Mouse (Mus musculus) small intestine, adult 2 months (tissue): ENCODE results near the gene Cdc42ep4. TPM values are rescaled to one million over a fixed set of nuclear protein-coding genes. Genes with fewer than 3 reads are reported as not detected.

ENCODE experiments used
- H3K27ac ChIP-seq: fragments of 200-500 bp; 2 replicates; pipeline ENCODE4 v1.5.1; 2012; ENCODE audit warnings: low read depth, low read length, control low read depth, inconsistent platforms; ENCODE audit not compliant: insufficient read depth
- H3K27me3 ChIP-seq: fragments of 200-500 bp; 2 replicates; pipeline ENCODE4 v1.6.1; 2012; ENCODE audit warnings: mild to moderate bottlenecking, moderate library complexity, low read length, inconsistent platforms; ENCODE audit not compliant: control insufficient read depth, insufficient read depth
- H3K36me3 ChIP-seq: fragments of 200-500 bp; 2 replicates; pipeline ENCODE4 v1.6.1; 2012; ENCODE audit warnings: mild to moderate bottlenecking, low read length, control low read depth, inconsistent platforms; ENCODE audit not compliant: control insufficient read depth, insufficient read depth
- H3K4me1 ChIP-seq: fragments of 200-500 bp; 2 replicates; pipeline ENCODE4 v1.6.1; 2012; ENCODE audit warnings: low read length, inconsistent platforms, mixed read lengths; ENCODE audit not compliant: control insufficient read depth, insufficient read depth, insufficient read length
- H3K4me3 ChIP-seq: fragments of 200-500 bp; 2 replicates; pipeline ENCODE4 v1.5.1; 2012; ENCODE audit warnings: low read depth, mild to moderate bottlenecking, control low read depth, inconsistent platforms, low read length, moderate library complexity
- CTCF ChIP-seq: fragments of 200-500 bp; IDR thresholded peaks from 2 replicates; pipeline ENCODE4 v1.5.1; 2012; ENCODE audit warnings: low read depth, mild to moderate bottlenecking, control low read depth, inconsistent platforms, low read length, moderate library complexity, mixed read lengths; ENCODE audit not compliant: insufficient replicate concordance, insufficient read length; ENCODE audit errors: extremely low read depth
- POLR2A ChIP-seq: fragments of 200-500 bp; IDR thresholded peaks from 2 replicates; pipeline ENCODE4 v1.6.1; 2012; ENCODE audit warnings: low read depth, mild to moderate bottlenecking, control low read depth, inconsistent platforms, low read length, moderate library complexity
- WGBS: fragments of 180-500 bp; shearing (Covaris S2); methylation state at CpG from one replicate; pipeline ENCODE4 v1.1.7; 2018; 5-methylcytosine and 5-hydroxymethylcytosine counted together
- polyA plus RNA-seq: library from polyadenylated mRNA; depleted of rRNA; stranded (reverse); fragments of >200 nt; gene quantifications from 2 replicates; pipeline ENCODE4 v1.2.3, GENCODE M21; 2012

Gene Cdc42ep4
- polyA plus RNA-seq, 1 experiment, result 41.4 TPM

DNA sequence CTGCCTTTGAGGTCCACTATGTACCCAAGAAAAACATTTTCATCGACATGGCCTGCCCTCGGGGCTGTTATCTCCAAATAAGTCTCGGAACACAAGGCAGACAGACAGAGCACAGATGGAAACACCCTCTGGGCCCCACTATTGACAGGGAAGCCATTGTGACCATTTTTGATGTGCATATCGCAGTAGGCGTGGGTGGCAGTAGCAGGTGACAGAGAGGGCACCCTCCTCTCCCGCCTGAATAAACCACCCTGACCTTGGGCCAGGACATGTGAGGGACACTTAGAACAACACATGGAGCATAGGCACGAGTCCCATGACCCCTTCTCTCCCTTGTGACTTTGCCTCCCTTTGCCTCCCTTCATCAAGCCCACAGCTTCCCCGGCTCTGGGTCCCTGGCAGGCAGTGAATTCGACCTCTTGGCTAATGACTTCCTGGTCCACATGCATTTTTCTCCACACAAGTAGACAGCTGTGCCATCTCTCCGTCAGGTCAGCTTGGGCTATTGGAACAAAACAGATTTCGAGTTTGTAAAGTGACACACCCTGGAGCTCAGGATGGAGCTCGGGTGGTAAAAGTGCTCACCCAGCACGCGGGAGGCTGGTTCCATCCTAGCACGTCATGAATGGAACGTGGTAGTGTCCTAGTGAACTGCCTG, 33.8 kb downstream of the Cdc42ep4 start:
- WGBS, result 40% methylated on average over 16 of the region's 16 CpGs
- no peaks in the 10 kb centered on the region for H3K27me3 ChIP-seq
- H3K4me3 ChIP-seq, result no peak overlapping the region

DNA sequence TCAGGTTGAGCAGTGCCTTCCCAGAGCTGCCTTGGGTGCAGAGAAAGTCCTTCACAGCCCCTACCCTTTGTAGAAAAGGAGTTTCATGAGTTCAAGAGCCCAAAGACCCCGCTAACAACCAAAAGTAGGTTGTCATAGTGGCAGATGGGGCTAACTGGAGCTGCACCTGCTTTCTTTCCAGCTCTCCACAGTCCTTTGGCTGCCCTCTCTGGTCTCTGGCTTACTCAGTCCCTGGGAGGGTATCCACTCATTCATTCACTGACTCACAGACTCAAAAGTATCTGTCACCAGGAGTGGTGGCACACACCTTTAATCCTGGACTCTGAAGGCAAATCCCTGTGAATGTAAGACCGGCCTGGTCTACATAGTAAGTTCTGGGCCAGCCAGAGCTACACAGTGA, 35.5 kb downstream of the Cdc42ep4 start:
- no peak overlapping the region for H3K27ac ChIP-seq
- TF ChIP-seq POLR2A (no peak), CTCF (no peak)
- H3K4me1 ChIP-seq, result no peaks in the 10 kb centered on the region
- no peaks in the 10 kb centered on the region for H3K27me3 ChIP-seq
- 96% methylated on average over 2 of the region's 2 CpGs for WGBS
- H3K36me3 ChIP-seq, result no peaks in the 10 kb centered on the region
- no peak overlapping the region for H3K4me3 ChIP-seq

More for the DNA sequence above, 33.8 kb downstream of the Cdc42ep4 start:
- Histone ChIP-seq H3K36me3 (no peaks in the 10 kb centered on the region), H3K27ac (no peak overlapping the region), H3K4me1 (no peaks in the 10 kb centered on the region)
- TF ChIP-seq POLR2A, result no peak
- no peak for TF ChIP-seq CTCF

DNA sequence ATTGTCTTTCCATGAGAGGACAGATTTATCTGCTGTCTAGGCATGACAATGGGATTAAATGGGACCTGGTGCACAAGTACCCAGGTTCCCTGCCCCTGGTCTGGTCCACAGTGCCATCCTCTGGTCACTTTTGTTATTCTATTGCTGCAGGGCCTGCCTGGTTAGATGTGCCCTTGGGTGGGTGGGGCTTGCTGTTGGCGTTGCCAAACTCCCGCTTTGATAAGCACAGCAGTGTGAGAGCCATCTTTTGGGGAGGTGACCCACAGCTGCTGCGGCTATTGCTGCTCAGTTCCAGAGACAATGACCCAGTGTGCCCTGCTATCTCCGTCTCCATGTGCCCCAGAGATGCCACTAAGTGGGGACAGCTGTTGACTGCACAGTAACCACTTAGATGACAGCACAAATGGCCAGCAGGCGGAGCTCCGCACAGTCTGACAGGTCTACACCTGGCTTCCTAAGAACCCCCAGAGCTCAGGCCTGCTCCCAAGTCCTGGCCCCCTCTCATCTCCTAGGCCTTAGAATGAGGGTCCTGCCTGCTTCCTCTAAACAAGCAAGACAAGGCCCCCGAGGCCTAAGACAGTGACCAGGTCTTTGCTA, 36.5 kb downstream of the Cdc42ep4 start:
- Histone ChIP-seq H3K36me3 (no peaks in the 10 kb centered on the region), H3K27ac (no peak overlapping the region), H3K4me3 (no peak overlapping the region), H3K4me1 (peaks cover 7% of the 10 kb centered on the region), H3K27me3 (no peaks in the 10 kb centered on the region)
- WGBS, result 51% methylated on average over 7 of the region's 7 CpGs
- peak; percentile 25; the same call in 1 of the 2 replicates for TF ChIP-seq CTCF
- no peak for TF ChIP-seq POLR2A

DNA sequence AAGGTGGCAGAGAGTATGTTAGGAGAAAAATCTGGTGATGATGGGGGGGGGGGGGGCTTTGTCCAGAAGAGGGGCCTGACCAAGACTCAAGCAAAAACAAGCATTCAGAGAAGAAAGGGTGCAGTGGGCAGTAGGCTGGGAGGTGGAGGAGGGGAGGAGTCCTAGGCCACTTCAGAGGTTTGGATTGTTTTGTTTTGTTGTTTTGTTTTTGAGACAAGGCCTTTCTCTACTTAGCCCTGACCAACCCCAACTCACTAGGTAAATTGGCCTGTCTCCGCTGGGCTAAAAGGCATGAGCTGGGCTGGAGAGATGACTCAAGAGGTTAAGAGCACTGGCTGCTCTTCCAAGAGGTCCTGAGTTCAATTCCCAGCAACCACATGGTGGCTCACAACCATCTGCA, 40.6 kb downstream of the Cdc42ep4 start:
- WGBS, result 86% methylated on average over 1 of the region's 1 CpGs
- no peak for TF ChIP-seq CTCF
- no peak for TF ChIP-seq POLR2A
- H3K4me3 ChIP-seq, result no peak overlapping the region
- peaks cover 7% of the 10 kb centered on the region for H3K4me1 ChIP-seq
- no peaks in the 10 kb centered on the region for H3K27me3 ChIP-seq
- H3K36me3 ChIP-seq, result no peaks in the 10 kb centered on the region
- H3K27ac ChIP-seq, result no peak overlapping the region

DNA sequence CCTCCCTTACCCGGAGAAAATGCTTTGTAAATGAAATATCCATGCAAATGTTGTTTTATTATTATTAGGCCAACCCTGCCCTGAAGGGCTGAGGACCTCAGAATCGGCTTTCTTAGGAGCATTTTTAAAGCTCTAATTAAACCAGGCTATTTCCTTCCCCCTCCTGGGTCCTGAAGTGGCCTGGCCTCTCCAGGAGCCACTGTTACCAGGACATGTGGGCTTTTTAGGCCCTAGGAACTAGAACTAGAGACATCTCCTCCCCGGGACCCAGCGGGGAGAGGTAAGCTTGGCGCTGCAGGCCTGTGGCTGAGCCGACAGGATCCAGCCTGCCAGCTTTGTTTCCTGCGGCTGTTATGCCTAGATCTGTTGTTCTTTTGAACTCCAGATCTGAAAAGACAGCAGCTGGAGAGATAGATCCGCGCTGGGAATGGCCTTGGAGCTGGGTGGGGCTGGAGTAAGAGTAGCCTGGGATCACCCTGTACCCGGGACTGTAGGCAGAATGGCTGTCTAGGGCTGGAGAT, 41.4 kb downstream of the Cdc42ep4 start:
- Histone ChIP-seq H3K27me3 (no peaks in the 10 kb centered on the region), H3K36me3 (no peaks in the 10 kb centered on the region), H3K4me3 (no peak overlapping the region), H3K27ac (no peak overlapping the region), H3K4me1 (peaks cover 7% of the 10 kb centered on the region)
- 12% methylated on average over 10 of the region's 10 CpGs for WGBS
- TF ChIP-seq POLR2A (no peak), CTCF (no peak)

DNA sequence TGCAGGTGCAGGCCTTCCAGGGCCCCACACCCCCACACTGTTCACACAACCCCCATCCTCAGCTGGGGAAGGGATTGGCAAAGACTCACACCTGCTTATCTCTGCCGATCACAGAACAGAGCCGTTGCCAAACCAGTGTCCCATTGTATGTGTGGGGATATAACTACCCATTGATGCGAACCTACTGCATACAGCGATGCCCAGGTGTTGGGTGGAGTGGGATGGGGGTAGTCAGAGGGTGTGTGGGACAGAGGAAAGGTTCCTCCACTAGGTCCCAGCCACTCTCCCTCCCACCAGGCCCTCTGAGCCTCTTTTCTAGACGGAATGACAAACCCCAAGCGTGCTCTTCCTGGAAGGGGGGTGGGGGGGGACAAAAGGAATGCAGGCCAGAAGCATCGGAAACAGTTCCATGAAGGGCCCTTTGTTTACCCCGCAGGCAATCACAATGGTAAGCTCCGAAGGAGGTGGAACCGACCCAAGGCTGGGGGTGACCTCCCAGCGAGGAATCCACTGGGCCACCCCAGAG, 41.9 kb downstream of the Cdc42ep4 start, which contains the start of gene Cpsf4l:
TSS of gene Cpsf4l (minus strand) at position 287 of the 526 bp plus-strand sequence.
- TF ChIP-seq CTCF, result no peak
- Histone ChIP-seq H3K4me3 (no peak within 1 kb of the TSS), H3K4me1 (peaks cover 7% of the 10 kb centered on the region), H3K27me3 (no peaks in the 10 kb centered on the region), H3K27ac (no peak within 1 kb of the TSS), H3K36me3 (no peaks in the 10 kb centered on the region)
- WGBS, result 27% methylated on average over 11 of the region's 11 CpGs

DNA sequence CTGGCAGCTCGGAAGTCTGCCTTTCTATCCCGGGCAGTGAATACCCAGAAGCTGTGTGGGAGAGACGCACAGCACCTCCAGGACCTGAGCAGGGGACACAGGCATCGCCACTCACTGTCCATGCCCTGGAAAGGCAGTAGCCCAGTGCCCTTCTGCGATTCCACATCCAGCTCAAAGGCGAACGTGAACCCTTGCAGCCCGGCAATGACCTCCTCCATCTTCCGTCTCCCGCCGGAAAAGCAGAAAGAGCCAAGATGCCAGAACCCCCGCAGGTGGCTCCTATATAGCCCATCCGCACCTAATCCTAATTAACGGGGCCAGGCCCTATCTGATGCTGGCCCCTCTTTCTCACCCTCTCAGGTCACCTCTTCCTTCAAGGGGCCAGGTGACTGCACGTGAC, 42.4 kb downstream of the Cdc42ep4 start:
- Histone ChIP-seq H3K4me3 (no peak overlapping the region), H3K36me3 (no peaks in the 10 kb centered on the region), H3K27ac (no peak overlapping the region), H3K4me1 (peaks cover 7% of the 10 kb centered on the region), H3K27me3 (no peaks in the 10 kb centered on the region)
- 81% methylated on average over 15 of the region's 15 CpGs for WGBS
- TF ChIP-seq POLR2A, result no peak
- no peak for TF ChIP-seq CTCF
